Mouse (Mus musculus): ENCODE measurements around the gene Gm20388. TPM values are rescaled to one million over a fixed set of nuclear protein-coding genes. Genes with fewer than 3 reads are reported as not detected.

Gene Gm20388
- total RNA-seq, 1 experiment from 2014 or later, result 0.50 TPM

DNA sequence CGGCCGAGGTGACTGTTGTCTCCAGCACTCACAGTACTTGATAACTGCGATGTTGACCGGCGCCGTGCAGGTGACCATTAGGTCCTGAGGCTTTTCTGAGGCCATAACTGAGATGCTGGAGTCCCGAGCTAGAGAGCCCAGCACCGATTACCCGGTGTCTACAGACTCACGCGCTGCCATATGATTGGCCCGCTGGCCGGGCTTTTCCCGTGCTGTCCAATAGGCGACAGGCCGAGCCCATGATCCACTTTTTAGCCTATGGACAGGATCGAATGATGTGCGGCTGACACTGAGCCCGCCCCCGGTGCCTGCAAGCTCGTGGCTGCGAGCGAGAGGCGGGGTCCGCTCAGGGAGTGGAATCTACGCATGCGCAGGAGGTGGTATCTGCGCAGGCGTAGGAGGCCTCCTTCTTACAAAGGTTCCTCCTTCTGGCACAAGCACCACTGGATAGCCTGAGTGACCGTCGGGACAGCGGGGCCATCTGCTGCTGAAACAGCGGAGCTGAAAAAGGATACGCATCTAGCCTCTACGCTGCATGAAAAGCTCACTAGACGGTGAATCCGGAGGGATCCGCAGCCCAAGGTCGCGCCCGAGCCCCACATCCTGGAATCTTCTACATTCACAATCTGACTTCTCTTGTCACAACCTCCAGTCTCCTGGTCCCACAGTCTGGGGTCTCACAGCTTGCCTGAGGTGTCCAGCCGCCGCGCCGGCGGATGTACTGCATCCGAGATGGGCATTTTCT is 2532.8 kb downstream of the Gm20388 start, which contains the start of gene Mvd:
Mvd (minus strand) TSS at position 161 of the 745 bp plus-strand sequence.

DNA sequence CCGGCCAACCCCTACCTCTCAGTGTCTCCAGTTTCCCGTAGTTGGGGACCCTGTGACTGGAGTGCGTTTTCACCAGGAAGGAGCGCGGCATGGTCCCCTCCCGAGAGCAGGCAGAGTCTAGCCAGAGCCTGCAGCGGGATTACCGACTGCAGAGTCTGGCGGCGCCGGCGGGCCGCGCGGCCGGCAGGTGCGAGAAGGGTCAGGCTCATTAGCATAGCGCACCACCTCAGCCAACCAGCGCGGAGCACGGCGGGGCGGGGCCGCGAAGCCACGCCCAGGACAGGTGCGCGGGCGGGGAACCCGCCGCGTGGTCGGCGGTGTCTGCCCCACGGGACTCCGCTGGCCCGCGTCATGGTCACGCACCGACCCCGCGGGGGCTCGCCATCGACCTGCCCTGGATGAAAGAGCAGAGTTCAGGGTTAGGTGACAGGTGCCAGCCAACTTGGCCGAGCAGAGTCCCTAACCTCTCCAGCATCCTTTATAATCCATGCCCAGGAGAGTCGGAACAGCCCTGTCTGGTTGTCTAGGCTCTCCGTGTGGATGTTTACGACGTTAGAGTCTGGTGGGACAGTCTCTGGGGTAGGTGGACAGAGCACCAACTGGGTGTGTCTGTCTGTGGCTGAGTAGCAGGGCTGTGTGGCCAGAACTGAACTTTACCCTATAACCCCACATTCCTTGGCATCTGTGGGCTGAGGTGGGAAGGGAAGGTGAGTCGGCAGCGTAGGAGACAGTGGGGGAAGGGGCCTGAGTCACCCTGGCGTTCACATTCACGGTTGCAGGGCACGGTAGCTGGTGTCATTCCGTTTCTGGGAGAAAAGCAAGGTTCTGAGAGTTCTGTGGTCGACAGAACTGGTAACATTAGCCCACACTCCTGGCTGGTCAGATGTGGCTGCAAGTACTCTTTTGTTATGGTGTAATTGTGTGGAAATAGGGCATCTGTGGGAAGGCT is 2550.2 kb downstream of the Gm20388 start, which contains the start of gene Snai3:
Snai3 (minus strand) TSS at position 210 of the 949 bp plus-strand sequence.

DNA sequence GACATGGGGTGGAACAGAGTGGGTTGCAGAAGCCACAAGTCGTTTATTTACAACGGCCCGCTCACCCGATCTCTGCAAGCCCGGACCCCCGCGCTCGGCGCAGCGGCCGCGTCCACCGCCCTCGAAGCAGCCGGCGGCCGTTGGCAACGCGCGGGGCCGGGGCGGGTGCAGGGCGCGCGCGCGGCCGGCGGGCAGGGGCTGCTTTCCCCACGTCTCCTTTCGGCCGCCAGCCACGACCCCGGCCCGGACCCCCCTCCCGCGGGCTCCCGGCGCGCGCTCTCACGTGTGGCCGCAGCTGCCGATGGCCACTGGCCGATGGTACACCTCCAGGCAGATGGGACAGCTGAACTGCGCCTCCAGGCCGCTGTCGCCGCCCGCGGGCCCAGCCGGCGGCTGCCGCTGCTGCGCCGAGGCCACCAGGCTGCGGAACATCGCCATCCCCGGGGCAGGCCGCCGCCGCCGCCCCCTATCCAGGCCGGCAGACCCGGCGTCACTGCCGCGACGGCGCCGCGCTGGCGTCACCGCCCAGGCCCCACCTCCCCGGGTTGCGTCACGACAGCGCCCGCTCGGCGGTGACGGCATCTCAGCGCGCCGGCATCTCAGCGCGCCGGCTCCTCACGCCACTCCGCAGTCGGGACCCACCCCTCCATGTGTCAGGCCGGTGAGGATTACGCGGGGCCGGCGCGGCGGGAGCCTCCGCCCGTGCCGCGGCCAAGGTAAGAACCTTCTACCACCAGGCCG is 2565.1 kb downstream of the Gm20388 start, which contains the start of the genes Rnf166 and Ctu2:
Rnf166 (minus strand) TSS at position 485 of the 741 bp plus-strand sequence.
Ctu2 (plus strand) TSS at position 564 of the 741 bp plus-strand sequence.

GRCm38 (mm10) chr8:122551265-122552051 is 2640.8 kb downstream of the Gm20388 start, which contains the start of gene Piezo1:
Gene Piezo1, minus strand, starts transcription at chr8:122551329.

GRCm38 (mm10) chr8:122567361-122568108 is 2656.9 kb downstream of the Gm20388 start, which contains the start of gene Cdt1:
Gene Cdt1, plus strand, starts transcription at chr8:122568015.

GRCm38 (mm10) chr8:122576648-122577022 is 2666.0 kb downstream of the Gm20388 start, which contains the start of gene Aprt:
Gene Aprt, minus strand, starts transcription at chr8:122576909.

DNA sequence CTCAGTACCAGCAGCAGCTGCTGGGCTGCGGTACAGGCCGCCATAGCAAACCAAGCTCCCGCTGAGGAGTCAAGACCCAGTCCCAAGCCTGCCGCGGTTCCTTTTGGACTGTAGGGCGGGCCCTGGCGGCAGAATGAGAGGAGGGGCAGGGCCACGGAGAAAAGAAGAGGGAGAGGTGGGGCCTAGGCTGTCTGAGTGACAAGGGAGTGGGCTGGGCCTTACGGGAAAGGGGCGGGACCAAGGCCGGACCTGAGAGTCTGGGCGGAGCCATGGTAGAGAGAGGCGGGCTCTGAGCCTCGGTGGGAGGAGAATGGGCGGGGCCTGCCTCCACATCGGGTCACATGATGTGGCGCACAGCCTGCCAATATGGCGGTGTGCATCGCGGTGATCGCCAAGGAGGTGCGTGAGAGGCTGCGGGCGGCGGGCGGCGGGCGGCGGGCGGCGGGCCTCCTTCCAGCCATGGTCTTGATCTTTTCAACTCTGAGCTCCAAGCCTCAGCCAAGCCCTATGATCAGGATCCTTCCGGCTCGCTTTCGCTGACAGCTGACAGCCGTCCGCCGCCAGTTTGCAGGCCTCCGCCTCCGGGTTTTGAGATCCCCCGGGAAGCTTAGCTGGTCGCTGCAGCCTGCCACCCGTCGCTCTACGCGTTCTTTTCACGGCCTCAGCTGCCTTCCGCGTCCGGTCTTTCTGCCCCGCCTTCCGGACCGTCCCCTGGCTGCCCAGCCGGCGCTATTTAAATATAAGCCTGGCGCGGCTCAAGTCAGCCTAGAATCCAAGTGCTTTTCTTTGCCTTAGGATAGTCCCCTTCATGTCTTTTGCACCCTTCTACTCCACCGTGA is 2700.9 kb downstream of the Gm20388 start, which contains the start of the genes Galns and Trappc2l:
Galns (minus strand) TSS at position 169 of the 839 bp plus-strand sequence.
Trappc2l (plus strand) TSS at position 346 of the 839 bp plus-strand sequence.

GRCm38 (mm10) chr8:122622727-122623126 is 2712.1 kb downstream of the Gm20388 start, which contains the start of gene Pabpn1l:
Gene Pabpn1l, minus strand, starts transcription at chr8:122622739.

DNA sequence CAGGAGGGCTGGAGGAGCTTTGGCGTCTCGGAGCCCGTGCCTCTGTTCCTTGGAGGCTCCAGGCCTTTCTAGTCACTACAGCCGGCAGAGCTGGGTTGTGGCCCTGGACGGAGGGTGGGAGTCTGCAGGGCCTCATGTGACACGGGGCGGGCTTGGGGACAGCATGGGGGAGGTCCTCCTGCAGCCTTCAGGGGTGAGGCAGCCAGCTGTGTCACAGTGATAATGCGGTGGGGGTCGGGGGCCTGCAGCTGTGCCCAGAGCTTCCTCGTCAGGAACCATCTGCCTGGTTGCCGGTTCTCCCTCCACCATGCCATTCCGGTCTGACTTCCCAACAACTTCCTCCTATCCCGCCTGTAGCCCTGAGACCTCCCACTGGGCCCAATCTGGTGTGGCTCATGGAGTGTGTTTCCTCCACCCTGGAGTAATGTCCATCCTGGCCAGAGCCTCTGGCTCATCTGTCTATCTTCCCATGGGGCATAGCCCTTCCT is 2788.4 kb downstream of the Gm20388 start, which contains the start of gene Cbfa2t3:
Cbfa2t3 (minus strand) TSS at position 105 of the 488 bp plus-strand sequence.

DNA sequence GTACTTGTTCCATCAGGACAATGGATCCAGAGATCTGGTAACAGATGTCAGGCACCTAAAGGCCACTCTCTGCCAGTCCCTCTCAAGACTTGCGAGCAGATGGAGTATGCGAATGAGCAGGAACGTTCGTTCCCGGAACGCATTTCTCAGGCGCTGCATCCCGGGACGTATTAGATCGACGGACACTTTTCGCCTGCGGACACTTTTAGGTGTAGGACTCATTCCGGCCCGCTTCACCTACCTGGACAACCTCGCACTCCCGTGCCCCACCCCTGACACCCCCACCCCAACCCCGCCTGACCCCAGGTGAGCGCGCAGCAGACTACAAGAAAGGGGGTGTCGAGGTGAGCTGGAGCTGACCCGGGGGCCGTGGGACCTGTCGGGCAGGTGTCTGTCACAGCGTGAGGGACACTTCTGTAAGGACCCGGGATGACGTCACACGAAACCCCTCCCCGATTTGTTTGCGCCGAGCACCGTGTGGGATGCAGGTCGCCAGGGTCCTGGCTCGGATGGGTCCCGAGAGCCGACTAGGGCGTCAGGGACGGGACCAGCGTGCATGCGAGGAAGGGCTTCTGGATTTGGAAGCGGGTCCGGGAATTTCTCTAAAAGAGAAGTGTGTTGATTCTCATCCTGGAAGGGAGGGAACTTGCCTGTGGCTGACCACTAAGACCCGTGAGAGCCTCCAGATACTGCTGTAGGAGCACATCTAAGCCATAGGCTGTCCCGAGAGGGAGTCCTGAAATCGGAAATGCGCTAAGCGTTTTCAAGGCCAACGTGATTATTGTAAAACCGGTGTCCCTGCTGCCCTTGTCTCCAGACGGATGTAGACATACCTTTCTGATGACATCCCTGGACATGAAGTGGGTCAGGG is 2864.9 kb downstream of the Gm20388 start, which contains the start of gene Acsf3:
Acsf3 (plus strand) TSS at position 202 of the 871 bp plus-strand sequence.

DNA sequence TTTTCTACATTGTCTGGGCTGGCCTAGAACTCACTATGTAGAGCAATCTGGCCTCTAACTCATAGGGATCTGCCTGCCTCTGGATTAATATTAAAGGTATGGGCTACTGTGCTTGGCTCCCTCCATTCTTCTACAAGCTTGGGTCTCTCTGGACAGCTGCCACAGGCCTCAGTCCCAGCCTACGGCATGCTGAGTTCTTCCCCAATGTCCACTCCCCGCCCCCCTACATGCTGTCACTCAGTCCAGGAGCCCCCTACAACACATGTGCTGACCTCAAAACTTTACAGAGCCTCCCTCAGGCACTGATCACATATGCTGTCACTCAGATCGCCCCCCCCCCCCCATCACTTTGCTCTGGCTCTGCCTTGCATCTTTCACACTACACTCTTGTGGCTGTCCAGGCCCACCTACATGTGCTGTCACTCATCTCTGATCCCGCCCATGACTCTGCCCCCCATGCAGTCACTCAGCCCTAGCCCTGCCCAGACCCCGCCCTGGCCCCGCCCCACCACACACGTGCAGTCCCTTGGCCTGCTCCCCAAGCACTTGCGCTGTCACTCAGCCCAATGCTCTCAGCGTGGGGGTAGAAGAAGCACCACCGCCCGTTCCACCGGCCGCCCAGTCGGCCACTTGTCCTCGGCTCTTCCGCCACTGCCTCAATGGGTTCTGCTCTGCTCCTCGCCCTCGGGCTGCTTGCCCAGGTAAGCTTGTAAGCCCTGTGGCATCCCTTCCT is 2937.4 kb downstream of the Gm20388 start, which contains the start of gene Cdh15:
Cdh15 (plus strand) TSS at position 138 of the 733 bp plus-strand sequence.

DNA sequence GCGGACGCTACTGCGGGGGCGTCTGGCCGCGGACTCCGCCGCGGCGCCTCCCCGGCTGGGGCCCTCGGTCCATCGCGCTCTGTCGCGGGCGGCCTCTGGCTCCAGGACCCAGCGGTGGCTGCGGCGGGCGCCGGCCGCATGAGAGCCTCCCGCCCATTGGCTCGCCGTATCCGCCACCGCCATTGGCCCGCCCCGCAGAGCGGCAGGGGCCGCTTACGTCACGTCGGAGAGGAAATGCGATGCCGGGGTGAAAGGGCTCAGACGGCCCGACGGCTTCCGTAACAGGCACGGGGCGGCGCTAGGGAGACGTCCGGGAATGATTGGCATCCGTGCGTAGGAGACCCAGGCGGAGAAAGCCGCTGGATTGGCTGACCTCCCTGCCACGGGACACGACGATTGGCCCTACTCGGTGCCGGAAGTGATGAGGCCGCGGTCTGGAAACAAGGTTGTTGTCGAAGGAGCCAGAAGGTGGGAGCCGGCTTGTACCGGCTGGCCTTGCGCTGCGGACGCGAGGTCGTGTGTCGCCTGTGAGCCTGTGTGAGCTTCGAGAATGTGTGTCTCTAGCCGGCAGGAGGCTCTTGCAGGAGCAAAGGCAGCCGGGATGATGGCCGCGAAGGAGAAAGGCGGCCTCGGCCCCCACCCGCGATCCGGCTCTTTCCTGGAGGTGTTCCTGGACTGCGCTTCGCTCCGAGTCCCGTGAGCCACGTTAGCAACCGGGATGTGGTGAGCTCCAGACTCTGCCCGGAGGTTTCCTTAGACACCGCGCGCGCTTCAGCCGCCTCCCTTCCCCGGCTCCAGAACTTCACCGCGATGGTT is 3131.7 kb downstream of the Gm20388 start, which contains the start of gene Ankrd11:
Ankrd11 (minus strand) TSS at position 120 of the 816 bp plus-strand sequence.

GRCm38 (mm10) chr8:123062721-123063120 is 3152.1 kb downstream of the Gm20388 start, which contains the start of gene Spg7:
Gene Spg7, plus strand, starts transcription at chr8:123062942.

DNA sequence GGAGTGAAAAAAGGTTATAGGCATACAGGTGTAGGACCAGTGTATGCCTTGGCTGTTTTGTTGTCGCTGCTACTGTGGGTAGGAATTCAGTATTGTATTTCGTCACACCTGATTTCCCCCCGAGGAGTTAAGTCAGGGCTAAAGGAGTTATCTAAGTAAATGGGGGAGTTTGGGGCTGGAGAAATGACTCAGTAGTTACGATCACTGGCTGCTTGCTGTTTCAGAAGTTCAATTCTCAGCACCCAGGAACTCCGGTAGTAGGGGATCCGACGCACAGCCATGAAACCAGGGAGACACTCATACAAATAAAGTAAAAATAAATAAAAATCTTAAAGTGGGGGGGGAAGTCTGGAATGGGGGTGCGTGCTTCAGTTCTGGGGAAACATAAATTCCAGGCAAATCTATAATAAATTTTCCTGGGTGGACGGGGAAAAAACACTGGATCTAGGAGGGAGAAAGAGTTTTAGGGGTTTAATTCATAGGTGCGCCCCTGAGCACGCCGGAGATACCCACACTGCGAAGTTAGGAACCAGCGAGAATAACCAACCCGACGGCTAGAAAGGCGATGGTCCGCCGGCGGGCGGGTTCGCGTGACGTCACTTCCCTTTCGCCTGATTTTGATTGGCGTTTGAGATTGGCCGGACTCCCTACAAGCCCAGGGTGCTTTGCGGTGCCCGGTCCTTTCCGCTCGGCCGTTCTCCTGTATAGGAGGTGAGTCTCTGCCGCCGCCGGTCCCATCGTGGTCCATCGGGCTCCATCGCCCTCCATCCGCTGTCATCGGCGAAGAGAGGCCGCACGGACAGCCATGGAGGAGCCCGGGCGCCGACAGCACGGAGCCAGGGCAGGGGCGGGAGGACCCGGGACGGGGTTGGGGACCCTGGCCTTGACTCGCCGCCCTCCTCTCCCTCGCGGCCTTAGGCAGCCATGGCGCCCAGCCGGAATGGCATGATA is 3191.4 kb downstream of the Gm20388 start, which contains the start of gene Rpl13:
Rpl13 (plus strand) TSS at position 616 of the 951 bp plus-strand sequence.

Data from B cell, adult 62 days (primary cell).